Mouse (Mus musculus) forebrain, embryonic 15.5 days (tissue): ENCODE measurements at regions not wholly inside any gene's neighbourhood (a gene's known extent, or its start where the extent isn't known, plus 50 kb on each side); places are given as distances from the start of the nearest gene placed in this dataset.
A peak's percentile ranks its signal among the peaks of the same experiment; 100 is the strongest.

Experiments
- ATAC-seq: fragments of 200-750 bp; cut with Nextera tagmentation; replicated peaks from 2 replicates; pipeline ENCODE4 v1.8.0; 2017; ENCODE audit warnings: mild to moderate bottlenecking, moderate TSS enrichment, moderate library complexity
- H3K27ac ChIP-seq: fragments of 300-500 bp; sonication (generic); replicated peaks from 2 replicates; pipeline ENCODE4 v1.5.1; 2015; ENCODE audit warnings: mild to moderate bottlenecking, inconsistent platforms
- H3K27me3 ChIP-seq: fragments of 300-500 bp; sonication (generic); 2 replicates; pipeline ENCODE4 v1.6.1; 2015; ENCODE audit warnings: inconsistent platforms
- H3K36me3 ChIP-seq: fragments of 300-500 bp; sonication (generic); 2 replicates; pipeline ENCODE4 v1.6.1; 2015; ENCODE audit warnings: mild to moderate bottlenecking, inconsistent platforms
- H3K4me1 ChIP-seq: fragments of 300-500 bp; sonication (generic); 2 replicates; pipeline ENCODE4 v1.6.1; 2015; ENCODE audit warnings: inconsistent platforms
- H3K4me2 ChIP-seq: fragments of 300-500 bp; sonication (generic); replicated peaks from 2 replicates; pipeline ENCODE4 v1.6.1; 2015; ENCODE audit warnings: mild to moderate bottlenecking, inconsistent platforms
- H3K4me3 ChIP-seq: fragments of 300-500 bp; sonication (generic); 2 replicates; pipeline ENCODE4 v1.5.1; 2015; ENCODE audit warnings: mild to moderate bottlenecking, inconsistent platforms
- H3K9ac ChIP-seq: fragments of 300-500 bp; sonication (generic); replicated peaks from 2 replicates; pipeline ENCODE4 v1.6.1; 2015; ENCODE audit warnings: mild to moderate bottlenecking, inconsistent platforms
- H3K9me3 ChIP-seq: fragments of 300-500 bp; sonication (generic); 2 replicates; pipeline ENCODE4 v1.6.1; 2016; ENCODE audit warnings: inconsistent platforms
- WGBS: fragments of 180-500 bp; shearing (Covaris S2); methylation state at CpG from one replicate; pipeline ENCODE4 v1.1.7; 2015; ENCODE audit warnings: mixed read lengths; 5-methylcytosine and 5-hydroxymethylcytosine counted together

DNA sequence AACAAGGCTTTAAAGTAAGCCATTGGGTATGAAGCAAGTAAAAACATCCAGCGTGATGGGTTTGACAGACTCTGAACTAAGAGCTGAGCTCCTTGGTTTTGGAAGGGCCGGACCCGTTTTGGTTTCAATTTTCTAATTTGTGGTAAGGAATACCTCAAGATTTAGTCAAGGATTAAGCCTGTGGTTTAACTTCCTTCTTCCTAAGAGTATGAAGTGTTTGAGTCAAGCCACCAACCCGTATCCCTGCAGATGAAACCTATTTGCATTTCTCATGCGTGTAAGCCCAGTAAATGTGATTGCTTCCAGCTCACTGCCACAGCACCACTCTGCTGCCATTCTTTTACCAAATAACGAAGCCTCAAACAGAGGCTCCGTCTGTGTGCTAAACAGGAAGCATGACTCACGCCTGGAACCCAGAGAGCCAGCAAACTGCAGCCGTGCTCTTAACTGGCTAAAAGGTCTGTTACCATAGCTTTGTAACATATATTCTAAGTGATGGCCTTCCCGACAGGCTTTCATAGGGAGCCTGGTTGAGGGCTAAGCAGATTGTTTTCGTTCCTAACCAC, 149.7 kb downstream of the Etv1 start:
- no peaks in the 10 kb centered on the region for H3K36me3 ChIP-seq
- no peaks in the 10 kb centered on the region for H3K9me3 ChIP-seq
- H3K27me3 ChIP-seq, result no peaks in the 10 kb centered on the region
- H3K4me3 ChIP-seq, result no peak overlapping the region
- no peak overlapping the region for H3K9ac ChIP-seq
- peak overlapping the region; percentile 35 for H3K27ac ChIP-seq
- ATAC-seq, result peak; percentile 96
- H3K4me1 ChIP-seq, result peaks cover 7% of the 10 kb centered on the region; the same call in 1 of the 2 replicates
- WGBS, result 20% methylated on average over 11 of the region's 11 CpGs
- peak overlapping the region; percentile 14; the same call in 1 of the 2 replicates for H3K4me2 ChIP-seq

DNA sequence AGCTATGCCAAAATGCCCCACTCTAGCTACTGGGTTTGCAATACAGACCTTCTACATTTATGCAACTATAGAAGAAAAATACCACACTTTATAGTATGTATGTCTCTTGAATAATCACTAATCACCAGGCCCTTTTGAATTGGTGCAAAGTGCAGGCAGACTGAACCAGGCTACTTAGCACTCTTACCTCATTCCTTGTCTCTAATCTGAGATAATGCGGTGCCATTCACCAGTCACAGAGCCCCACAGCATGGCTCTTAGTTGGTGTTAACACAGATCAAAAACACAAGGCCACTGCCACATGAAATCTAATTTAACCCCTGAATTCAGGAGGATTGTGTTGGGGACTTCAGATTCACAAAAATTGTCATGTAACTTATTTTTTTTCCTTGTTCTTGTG, 150.5 kb downstream of the Etv1 start:
- H3K4me3 ChIP-seq, result no peak overlapping the region
- 3% methylated on average over 1 of the region's 1 CpGs for WGBS
- peaks cover 7% of the 10 kb centered on the region; the same call in 1 of the 2 replicates for H3K4me1 ChIP-seq
- H3K27me3 ChIP-seq, result no peaks in the 10 kb centered on the region
- peak; percentile 80 for ATAC-seq
- no peaks in the 10 kb centered on the region for H3K36me3 ChIP-seq
- H3K4me2 ChIP-seq, result no peak overlapping the region
- peak overlapping the region; percentile 35 for H3K27ac ChIP-seq
- no peak overlapping the region for H3K9ac ChIP-seq
- no peaks in the 10 kb centered on the region for H3K9me3 ChIP-seq

DNA sequence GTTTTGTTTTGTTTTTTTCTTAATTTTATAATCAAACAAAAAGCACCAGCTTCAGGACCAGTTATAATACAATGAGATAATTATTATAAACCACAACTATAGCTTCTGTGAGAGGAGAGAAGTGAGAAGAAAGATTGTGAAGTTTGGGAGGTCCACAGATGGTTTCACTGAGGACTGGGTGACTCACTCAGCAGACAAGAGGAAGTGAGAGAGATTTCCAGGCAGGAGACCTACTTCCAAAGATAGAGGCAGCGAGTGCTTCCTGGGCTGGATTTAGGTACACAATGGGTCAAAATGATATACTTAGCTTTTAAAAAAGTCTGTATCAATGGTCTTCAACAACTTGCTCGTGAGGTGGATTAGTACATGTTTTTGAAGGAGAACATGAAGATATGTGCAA, 152.6 kb downstream of the Etv1 start:
- Histone ChIP-seq H3K4me1 (peaks cover 7% of the 10 kb centered on the region; the same call in 1 of the 2 replicates), H3K36me3 (no peaks in the 10 kb centered on the region), H3K9me3 (no peaks in the 10 kb centered on the region), H3K27ac (no peak overlapping the region), H3K4me3 (no peak overlapping the region), H3K4me2 (no peak overlapping the region), H3K27me3 (no peaks in the 10 kb centered on the region), H3K9ac (no peak overlapping the region)
- ATAC-seq, result no peak
- 89% methylated on average over 2 of the region's 2 CpGs for WGBS

DNA sequence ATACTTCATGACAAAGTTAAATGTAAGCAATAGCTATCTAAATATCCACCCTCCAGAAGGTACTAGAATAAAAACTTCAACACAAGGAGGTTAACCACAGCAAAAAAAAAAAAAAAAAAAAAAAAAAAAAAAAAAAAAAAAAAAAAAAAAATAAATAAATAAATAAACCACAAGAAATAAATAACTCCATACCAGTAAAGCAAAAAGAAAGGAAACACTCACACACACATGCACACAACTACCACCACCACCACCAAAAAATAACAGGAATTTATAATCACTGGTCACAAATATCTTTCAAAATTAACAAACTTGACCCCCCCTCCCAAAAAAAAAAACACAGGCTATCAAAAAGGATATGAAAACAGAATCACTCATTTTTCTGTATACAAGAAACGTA, 180.4 kb downstream of the Etv1 start:
- ATAC-seq, result no peak
- Histone ChIP-seq H3K36me3 (no peaks in the 10 kb centered on the region), H3K27me3 (no peaks in the 10 kb centered on the region), H3K27ac (no peak overlapping the region), H3K9me3 (no peaks in the 10 kb centered on the region), H3K4me1 (no peaks in the 10 kb centered on the region), H3K4me3 (no peak overlapping the region), H3K9ac (no peak overlapping the region), H3K4me2 (no peak overlapping the region)
- WGBS, result 72% methylated on average over 1 of the region's 1 CpGs

DNA sequence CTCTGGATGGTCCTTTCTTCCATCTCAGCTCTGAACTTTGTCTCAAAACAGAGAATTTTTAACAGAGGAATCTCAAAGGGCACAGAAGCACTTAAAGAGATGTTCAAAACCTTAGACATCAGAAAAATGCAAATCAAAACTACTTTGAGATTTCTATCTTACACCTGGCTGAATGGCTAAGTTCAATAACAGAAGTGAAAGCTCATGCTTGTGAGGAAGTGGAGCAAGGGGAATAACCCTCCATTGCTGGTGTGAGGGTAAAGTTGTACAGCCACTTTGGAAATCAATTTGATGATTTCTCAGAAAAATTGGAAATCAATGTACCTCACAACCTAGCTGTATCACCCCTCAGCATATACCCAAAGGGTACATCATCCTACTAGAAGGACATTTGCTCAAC, 183.1 kb downstream of the Etv1 start:
- Histone ChIP-seq H3K4me3 (no peak overlapping the region), H3K4me1 (no peaks in the 10 kb centered on the region), H3K36me3 (no peaks in the 10 kb centered on the region), H3K27me3 (no peaks in the 10 kb centered on the region), H3K27ac (no peak overlapping the region), H3K9me3 (no peaks in the 10 kb centered on the region), H3K9ac (no peak overlapping the region), H3K4me2 (no peak overlapping the region)
- no peak for ATAC-seq

DNA sequence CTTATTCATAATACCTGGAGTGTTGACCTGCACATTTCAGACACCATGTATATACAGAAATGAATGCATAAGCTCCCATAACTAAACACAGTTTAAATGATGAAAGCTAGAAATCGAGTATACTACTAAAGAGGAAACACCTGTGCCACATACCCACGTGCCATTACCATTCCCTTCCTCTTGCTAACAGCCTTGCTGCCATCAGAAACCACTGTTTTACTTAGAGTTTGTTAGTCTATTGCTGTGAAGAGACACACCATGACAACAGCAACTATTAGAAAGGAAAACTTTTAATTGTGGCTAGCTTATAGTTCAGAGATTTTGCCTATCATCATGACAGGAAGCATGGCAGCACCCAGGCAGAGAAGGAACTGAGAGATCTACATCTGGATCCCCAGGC, 191.2 kb downstream of the Etv1 start:
- Histone ChIP-seq H3K4me2 (no peak overlapping the region), H3K27ac (no peak overlapping the region), H3K9ac (no peak overlapping the region), H3K9me3 (no peaks in the 10 kb centered on the region), H3K4me1 (no peaks in the 10 kb centered on the region), H3K4me3 (no peak overlapping the region), H3K36me3 (no peaks in the 10 kb centered on the region), H3K27me3 (no peaks in the 10 kb centered on the region)
- no peak for ATAC-seq
- WGBS, result 66% methylated on average over 2 of the region's 2 CpGs

DNA sequence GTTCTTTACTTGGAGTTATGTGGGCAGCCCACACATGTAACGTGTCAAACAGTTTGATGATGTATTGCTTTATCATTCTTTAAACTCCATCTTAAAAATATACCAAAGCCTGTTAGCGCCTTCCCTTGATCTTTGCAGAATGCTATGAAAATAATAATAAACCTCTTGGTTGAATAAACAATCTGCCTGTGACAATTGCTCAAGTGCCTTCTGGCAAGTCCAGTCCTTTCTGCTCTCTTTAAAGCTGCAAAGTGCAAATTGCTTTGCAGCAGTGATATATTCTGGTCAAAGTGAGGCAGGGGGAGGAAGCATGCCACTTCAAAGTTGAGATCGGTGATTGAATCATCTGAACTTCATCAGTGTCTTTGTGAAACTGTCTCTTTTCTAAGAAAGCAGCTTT, 193.0 kb downstream of the Etv1 start:
- 84% methylated on average over 3 of the region's 3 CpGs for WGBS
- Histone ChIP-seq H3K27ac (no peak overlapping the region), H3K4me1 (no peaks in the 10 kb centered on the region), H3K27me3 (no peaks in the 10 kb centered on the region), H3K4me2 (no peak overlapping the region), H3K9ac (no peak overlapping the region), H3K9me3 (no peaks in the 10 kb centered on the region), H3K4me3 (no peak overlapping the region), H3K36me3 (no peaks in the 10 kb centered on the region)
- ATAC-seq, result no peak

DNA sequence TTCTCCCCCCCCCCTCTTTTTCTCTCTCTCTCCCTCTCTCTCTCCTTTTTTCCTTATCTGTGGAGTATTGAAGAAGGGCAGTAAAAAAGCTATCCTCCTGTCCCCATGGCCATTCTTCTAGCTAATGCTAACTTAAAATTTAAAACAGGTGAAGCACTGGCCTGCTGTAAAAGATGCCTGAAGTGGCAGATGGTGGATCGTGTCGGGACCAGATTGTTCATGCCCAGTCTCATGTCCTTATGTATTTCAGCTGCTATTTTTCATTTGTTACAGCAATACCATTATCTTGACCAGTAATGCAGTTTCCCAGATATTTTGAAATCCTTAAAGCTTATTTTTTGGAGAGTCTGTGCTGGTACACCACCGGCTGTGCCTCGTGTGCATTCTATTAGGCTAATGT, 196.3 kb downstream of the Etv1 start:
- Histone ChIP-seq H3K4me1 (no peaks in the 10 kb centered on the region), H3K36me3 (no peaks in the 10 kb centered on the region), H3K9me3 (no peaks in the 10 kb centered on the region), H3K9ac (no peak overlapping the region), H3K4me3 (no peak overlapping the region), H3K27me3 (no peaks in the 10 kb centered on the region), H3K27ac (no peak overlapping the region), H3K4me2 (no peak overlapping the region)
- 79% methylated on average over 4 of the region's 4 CpGs for WGBS
- no peak for ATAC-seq

DNA sequence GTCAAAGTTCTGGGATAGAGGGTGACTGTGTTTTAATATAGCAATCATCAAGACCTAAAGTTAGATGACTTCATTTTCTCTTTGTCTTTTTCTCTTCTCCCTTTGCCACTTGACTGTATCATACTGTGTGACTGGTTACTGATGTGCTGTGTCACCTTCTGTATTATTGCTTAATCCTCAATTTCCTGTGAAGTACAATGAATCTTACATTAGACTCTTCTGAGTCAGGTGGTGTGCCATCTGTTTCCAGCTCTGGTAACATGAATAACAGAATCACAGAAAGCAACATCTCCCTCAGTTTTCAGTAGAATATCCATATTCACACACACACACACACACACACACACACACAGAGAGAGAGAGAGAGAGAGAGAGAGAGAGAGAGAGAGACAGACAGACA, 203.2 kb downstream of the Etv1 start:
- H3K27me3 ChIP-seq, result no peaks in the 10 kb centered on the region
- H3K9ac ChIP-seq, result no peak overlapping the region
- no peak for ATAC-seq
- no peak overlapping the region for H3K4me2 ChIP-seq
- H3K4me1 ChIP-seq, result no peaks in the 10 kb centered on the region
- no peaks in the 10 kb centered on the region for H3K36me3 ChIP-seq
- H3K9me3 ChIP-seq, result no peaks in the 10 kb centered on the region
- H3K27ac ChIP-seq, result no peak overlapping the region
- no peak overlapping the region for H3K4me3 ChIP-seq

DNA sequence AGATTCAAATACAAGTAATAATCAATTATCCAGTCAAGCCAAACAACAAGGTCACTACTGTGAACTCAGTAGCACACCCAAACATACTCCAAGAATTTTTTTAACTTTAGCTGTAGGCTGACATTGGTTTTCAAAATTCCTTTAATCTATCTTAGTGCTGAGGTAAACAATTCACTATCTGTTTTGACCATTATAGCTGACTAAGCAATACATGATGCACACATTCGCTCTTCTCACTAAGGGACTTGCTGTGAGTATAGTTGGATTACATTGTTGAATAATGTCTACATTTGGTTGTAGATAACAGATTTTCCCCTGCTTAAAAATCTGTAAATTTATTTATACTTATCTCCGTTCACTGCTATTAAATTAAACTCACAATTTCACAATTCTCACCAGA, 206.7 kb downstream of the Etv1 start:
- ATAC-seq, result no peak
- no peak overlapping the region for H3K27ac ChIP-seq
- no peaks in the 10 kb centered on the region for H3K4me1 ChIP-seq
- H3K9ac ChIP-seq, result no peak overlapping the region
- 90% methylated on average over 2 of the region's 2 CpGs for WGBS
- H3K4me3 ChIP-seq, result no peak overlapping the region
- no peaks in the 10 kb centered on the region for H3K9me3 ChIP-seq
- H3K4me2 ChIP-seq, result no peak overlapping the region
- H3K36me3 ChIP-seq, result no peaks in the 10 kb centered on the region
- H3K27me3 ChIP-seq, result no peaks in the 10 kb centered on the region

DNA sequence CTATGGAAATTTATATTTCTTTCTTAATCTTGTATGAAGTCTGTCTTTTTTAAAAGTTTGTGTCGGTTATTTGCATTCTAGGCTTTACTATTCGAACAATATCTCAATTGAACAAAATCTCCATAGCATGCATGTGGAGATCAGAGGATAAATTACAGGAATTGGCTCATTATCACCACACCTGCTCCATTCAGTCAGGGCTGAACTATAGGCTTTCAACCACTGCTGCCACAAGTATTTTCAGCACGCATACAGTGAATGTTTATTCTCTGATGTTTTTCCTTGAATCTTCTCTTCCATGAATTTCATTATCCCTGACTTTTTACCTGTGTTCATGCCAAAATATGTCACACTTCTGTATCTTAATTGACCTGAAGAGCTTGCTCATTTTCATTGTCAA, 207.2 kb downstream of the Etv1 start:
- WGBS, result 47% methylated on average over 3 of the region's 3 CpGs
- H3K9me3 ChIP-seq, result no peaks in the 10 kb centered on the region
- H3K27ac ChIP-seq, result no peak overlapping the region
- no peaks in the 10 kb centered on the region for H3K36me3 ChIP-seq
- H3K4me2 ChIP-seq, result no peak overlapping the region
- H3K4me1 ChIP-seq, result no peaks in the 10 kb centered on the region
- no peaks in the 10 kb centered on the region for H3K27me3 ChIP-seq
- no peak for ATAC-seq
- no peak overlapping the region for H3K9ac ChIP-seq
- no peak overlapping the region for H3K4me3 ChIP-seq

DNA sequence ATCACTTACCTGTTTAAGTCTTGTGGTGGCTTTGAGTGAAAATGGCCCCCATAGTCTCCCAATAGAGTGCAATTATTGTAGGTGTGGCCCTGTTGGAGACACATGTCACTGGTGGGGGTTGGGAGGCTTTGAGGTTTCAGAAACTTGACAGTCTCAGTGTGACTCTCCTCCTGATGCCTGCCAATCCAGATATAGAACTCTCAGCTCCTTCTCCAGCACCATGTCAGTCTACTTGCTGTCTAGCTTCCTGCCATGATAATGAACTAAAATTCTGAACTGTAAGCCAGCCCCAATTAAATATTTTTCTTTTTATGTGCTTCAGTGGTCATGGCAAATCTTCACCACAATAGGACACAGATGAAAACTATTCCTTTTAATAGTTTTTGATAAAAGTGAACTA, 208.1 kb downstream of the Etv1 start:
- no peak overlapping the region for H3K27ac ChIP-seq
- ATAC-seq, result no peak
- H3K36me3 ChIP-seq, result no peaks in the 10 kb centered on the region
- H3K4me1 ChIP-seq, result no peaks in the 10 kb centered on the region
- no peak overlapping the region for H3K4me3 ChIP-seq
- H3K9ac ChIP-seq, result no peak overlapping the region
- no peaks in the 10 kb centered on the region for H3K9me3 ChIP-seq
- no peak overlapping the region for H3K4me2 ChIP-seq
- H3K27me3 ChIP-seq, result no peaks in the 10 kb centered on the region

DNA sequence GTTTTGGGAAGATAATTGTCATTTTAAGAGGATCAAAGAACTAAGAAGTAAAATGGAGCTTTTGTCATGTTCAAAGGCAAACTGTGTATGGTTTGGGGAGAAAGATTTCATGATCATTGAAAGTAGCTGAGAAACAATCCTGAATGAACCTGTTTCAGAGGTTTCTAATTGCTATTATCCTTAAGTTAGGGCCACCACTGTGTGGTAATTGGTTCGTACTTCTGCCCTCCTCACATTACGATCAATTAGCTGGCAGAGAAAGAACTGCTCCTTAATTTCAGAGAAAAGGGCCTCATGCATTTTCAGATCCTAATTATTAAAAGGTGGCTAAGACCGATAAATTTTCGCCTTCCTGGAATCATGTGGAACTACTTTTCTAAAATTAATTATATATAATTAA, 208.6 kb downstream of the Etv1 start:
- WGBS, result 13% methylated on average over 4 of the region's 4 CpGs

More for the DNA sequence above, 208.6 kb downstream of the Etv1 start:
- H3K27ac ChIP-seq, result no peak overlapping the region
- no peak overlapping the region for H3K4me2 ChIP-seq
- H3K36me3 ChIP-seq, result no peaks in the 10 kb centered on the region
- H3K9ac ChIP-seq, result no peak overlapping the region
- no peaks in the 10 kb centered on the region for H3K9me3 ChIP-seq
- no peaks in the 10 kb centered on the region for H3K4me1 ChIP-seq
- no peak overlapping the region for H3K4me3 ChIP-seq
- no peak for ATAC-seq
- no peaks in the 10 kb centered on the region for H3K27me3 ChIP-seq
